Mouse (Mus musculus): ENCODE data around the gene Ltbp1. TPM values are rescaled to one million over a fixed set of nuclear protein-coding genes. Genes with fewer than 3 reads are reported as not detected.
"Not testable (repeated sequence)": the region's sequence is repeated elsewhere in the genome, so short reads cannot be mapped to it uniquely, and the experiment has no call there.

Ltbp1 gene
- total RNA-seq, 2 experiments from 2014 or later, result 24.6 to 29.1 TPM

DNA sequence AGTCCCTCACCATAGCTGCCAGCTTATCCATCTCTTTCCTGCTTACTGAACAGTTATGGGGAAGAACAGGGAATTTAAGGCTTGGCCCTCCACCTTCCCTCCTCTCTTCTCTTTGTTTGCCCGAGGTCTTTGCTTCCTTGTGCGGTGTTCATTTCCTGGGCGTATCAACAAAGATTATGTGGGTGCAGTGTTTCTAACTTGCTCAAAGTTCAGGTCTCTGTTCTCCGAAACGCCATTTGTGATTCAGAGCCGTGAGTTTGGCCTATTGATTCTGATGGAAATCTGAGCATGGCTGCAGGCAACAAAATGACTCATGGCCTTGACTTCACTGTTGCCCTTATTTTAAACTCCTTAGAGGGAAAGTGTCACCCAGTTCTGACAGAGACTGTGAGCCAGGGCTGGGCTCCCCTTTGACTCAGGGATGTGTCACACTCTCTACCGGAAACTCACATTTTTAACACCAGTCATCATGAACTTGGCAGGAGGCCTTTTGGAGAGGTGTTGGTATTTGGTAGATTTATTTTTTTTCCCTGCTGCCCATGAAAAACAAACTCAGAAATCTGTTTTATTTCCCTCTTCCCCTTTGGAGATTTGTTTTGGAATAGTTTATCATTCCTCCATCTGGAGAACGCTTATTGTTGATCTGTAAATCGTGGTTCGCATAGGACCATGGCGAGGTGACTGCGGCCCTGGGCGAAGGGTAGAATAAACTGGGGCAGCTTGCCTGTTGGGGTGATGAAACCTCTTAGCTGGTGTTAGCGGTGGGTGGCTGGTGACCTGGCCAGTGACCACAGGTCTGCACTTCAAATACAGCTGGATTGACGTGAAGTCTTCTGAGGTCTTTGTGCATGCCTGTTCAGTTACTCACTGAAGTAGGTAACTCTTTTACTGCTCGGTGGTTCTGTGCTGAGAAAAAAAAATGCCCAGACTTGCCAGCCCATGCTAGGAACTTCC is 105.2 kb downstream of the Ltbp1 start:
- no peak for DNase-seq

DNA sequence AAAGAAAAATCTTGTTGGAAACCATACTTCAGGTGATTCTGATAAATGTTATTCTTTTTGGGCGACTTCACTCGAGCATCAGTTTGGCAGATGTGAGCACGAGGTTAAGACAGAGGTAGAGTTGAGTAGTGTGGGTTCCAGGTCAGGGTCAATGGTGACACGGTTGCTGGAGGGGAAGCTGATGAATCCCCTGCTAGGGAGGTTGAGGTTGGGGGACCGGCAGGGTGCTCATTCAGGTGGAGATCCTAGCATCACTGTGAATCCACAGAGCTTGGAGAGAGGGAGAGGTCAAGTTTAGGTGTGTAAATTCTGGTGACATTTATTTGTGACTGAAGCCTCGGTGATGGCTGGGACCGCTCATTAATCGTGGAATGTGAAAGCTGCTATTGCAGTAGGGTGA is 110.2 kb downstream of the Ltbp1 start:
- no peak for DNase-seq

DNA sequence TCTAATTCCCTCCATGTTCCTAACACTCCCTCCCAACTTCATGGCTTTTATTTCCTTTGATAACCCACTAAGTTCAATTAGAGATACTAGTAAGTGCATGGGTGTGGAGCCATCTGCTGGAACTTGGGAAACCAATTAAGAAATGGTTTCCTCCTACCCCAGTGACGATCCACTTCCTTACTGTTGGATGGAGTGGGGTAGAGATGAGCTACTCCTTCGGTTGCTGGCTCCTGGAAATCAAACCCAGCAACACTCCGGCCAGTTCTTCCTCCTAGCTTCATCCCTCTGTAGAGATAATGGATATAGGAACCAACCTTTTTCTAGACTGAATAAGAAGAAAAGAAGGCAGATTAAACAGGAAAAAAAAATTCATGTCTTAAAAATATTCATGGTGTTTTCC is 113.5 kb downstream of the Ltbp1 start:
- DNase-seq, result no peak

DNA sequence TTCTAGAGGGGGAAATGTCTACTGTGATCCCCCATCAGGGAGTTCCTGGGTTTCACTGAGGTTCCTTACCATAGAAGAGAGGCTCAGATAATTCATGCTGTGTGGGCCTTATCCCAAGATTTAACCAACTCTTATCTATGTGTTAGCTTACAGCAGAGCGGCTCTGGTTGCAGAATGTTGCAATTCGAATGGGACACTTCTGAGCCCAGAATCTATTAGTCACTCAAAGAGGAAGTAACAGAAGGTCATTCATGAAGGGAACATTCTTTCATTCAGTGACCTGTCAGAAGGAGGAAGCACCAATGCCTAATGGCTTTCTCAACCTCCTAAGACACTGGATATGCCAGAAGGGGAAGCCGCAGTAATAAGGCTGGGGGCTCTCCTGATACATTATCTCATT is 114.1 kb downstream of the Ltbp1 start:
- DNase-seq, result no peak

DNA sequence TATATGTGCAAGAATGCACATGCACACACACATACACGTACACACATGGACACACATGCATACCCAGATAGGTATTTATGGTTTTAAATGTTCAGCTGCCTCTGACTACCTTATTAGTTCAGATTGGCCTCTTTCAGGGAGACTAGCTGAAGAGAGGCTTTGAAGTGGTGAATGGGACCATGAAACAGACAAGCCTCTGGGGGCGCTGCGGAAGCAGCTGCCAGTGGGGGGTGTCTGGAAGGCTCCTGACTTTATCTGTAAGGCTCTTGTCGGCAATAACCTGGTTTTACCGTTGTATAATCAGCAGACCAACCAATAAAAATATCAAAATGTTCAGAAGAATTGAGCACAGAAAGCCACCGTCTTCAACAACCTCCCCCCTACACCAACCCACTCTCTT is 114.7 kb downstream of the Ltbp1 start:
- DNase-seq, result no peak

DNA sequence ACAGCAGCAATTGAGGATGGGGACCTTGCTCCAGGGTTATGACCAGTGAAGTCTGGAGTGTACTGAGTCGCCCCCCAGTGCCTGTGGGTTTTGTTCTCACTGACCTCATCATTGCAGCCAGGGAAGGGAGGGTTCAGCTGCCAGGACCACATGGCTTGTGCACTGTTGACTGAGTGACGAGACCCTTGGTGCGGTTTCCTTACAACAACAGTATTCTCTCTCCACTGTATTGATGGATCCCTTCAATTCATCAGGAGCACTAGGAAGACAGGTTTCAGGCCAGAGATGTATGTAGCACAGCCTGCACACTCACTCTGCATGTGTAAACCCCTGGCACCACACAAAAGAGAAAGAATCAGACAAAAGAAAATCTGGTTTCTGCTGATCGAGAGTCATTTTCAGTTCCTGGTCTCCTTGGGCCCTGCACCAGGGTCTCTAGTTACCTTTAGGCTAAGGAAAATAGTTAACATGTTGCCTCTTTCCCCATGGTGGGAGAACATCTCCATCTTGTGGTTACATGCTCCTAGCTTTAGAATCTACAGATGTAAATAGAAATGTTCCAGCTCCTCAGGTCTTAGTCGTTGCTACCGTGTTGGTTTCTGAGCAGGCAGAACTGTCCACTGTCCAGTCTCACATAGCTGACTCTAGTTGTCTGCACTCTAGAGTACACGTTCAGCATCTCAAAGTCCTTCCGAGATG is 117.4 kb downstream of the Ltbp1 start:
- DNase-seq, result no peak

DNA sequence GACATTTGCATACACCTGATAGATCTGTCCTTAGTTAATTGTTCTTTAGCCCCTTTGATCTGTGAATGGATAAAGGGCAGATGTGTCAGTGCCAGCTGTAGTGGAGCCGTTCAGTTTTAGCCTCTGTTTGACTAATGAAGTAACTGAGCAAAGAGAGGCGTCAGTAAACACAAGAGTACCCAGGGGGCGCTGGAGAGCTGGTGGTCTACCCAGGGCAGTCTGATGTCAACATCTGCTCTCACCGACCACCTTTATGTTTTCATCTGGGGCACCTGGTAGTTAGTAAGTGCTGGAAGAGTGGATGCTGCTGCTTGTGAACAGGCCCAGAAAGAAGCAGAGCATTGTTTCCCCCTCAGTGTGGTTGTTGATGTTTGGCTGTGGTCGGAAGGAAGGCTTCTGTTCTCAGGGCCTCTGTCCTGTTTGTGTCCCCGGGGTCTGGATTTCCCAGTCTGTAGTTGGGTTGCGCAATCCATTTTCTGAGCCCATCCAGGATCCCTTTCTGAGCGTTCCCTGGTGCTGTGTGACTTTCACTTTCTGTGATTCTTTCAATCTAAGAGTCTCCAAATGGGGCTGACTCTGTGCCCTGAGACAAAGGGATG is 123.1 kb downstream of the Ltbp1 start:
- DNase-seq, result peak; percentile 38

DNA sequence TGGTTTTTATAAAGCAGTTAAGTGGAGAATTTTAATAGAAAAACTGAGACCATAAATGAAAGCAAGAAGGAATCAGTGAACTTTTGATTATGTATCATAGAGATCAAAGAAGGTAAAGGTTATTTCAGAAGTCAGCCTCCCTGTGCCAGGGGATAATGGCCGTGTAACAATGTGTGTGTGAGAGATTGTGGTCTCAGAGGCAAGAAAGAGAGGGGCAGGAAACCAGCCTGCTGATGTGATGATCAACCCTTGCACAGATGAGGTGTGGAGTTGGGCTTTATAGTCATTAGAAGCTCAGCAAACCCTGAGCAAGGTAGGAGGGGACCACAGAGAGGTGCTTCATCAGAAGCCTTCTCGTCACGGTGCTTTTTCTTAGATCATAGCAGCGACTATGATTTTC is 128.6 kb downstream of the Ltbp1 start:
- no peak for DNase-seq

DNA sequence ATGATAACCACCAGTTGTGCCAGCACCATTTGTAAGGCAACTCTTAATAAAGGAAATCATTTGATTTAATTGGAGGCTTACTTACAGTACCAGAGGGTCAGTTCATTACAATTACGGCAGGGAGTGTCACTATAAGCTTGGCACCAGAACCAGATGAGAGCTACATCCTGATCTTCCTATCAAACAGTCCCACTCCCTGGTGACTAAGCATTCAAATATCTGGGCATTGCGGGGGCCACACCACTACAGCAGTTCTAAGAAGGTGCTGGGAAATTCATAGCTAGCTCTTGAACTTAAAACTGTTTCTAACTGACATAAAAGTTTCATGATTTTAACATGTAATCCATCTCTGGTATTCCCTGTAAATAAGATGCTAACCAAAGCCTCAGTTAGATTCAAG is 134.4 kb downstream of the Ltbp1 start:
- no peak for DNase-seq

DNA sequence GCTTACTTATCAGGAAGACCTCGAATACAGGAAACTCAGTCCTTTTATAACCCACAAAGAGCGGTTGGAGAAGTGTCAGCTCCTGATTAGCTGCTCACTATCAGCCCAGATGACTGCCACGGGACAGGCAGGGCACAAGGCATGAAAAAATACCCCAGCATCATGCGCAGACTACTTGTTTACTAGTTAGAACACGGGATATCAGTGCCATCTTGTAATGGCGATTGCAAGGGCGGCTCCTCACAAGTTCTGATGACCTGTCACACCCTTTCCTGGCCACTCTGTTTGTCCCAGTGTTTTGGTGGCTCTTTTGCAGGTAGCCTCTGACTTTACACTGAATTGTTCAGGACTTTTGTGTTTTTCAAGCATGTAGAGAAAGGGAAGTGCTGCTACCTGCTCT is 137.5 kb downstream of the Ltbp1 start:
- DNase-seq, result not testable (repeated sequence)

DNA sequence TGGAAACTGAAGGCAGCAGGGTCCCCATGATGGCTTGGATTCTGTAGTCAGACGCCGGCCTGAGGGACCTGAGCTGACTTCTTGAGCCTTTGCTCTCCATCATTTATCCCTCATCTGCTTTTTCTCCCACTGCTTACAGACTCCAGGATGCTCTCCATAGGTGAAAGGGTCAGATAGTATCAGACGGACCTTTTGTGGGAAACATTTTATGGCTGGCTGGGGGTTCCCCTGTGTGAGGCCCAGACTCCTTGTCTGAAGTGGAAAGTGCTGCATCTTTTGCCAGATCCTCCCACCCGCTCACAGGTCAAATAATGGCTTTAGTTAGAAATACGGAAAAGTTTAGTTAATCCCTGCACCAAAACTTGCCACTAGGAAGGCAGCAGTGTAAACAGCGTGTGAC is 138.6 kb downstream of the Ltbp1 start:
- DNase-seq, result no peak

DNA sequence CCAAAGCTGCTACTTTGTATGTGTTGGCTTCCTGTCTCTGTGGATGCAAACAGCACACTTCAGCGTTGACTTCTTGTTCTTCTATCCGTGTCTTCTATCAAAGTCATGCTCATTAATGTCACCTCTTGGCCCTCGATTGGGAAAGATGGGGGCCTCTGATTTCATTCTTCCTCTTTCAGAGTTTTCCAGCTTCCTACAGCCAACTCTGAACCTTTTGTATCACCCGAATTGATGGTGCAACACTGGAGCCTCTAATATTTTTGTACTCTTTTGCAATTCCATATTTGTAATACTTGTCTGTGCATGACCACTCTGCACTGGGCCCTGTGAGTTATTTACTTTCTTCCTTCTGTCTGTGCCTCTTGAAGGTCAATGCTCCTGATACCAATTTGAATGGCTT is 141.8 kb downstream of the Ltbp1 start:
- DNase-seq, result no peak

DNA sequence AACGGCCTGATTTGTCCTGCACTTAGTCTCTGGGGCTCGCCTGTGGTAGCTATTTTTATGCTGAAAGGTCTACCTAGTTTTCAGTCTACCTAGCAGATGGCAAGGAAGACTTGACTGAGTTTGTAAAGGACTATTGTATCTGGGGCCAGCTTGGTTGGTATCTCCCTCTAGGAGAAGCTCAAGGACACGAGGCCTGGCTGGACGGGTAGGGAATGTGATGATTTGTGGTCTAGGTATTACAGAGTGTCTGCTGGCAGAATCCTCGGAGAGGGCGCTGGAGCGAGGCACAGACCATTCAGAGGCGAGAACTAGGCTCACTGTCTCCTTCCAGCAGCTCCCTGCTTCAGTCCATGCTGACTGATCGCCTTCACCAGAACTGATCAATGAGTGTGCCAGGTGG is 146.4 kb downstream of the Ltbp1 start:
- DNase-seq, result no peak

DNA sequence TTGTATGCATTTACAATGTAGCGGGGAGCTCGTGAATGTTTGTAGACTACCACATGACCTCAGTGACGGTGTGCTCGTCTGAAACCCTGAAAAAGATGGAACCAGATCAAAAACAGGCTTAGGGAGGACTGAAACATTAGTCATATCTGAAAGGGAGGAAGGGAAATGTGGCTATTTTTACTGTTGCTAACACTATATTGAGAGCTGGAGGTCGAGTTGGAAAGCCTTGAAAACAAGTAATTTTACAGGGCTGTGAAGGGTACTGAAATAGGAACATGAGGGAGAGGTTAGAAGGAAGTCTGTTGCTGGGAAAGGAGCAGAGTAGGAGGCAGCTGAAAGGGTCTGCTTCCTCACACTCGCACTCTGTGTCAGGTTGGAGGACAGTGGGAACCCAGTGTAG is 147.7 kb downstream of the Ltbp1 start:
- DNase-seq, result no peak

DNA sequence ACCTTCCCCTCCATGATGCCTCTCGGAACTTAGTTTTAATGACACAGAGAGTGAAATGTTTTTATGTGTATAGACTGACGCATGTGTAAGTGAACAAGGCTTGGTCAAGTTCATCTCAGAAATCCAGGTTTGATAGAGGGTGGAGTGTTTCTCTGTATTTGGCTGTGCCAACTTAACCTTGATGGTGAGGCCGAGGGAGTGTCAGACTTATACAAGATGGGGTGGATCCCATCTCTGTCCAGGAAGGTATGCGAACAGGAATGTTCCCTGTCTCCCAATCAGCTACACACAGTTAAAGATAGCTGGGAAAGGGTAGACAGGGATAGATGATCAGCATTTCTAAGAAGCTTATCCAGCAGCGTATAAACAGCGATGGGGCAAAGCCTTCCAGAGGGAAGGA is 153.0 kb downstream of the Ltbp1 start:
- DNase-seq, result no peak

DNA sequence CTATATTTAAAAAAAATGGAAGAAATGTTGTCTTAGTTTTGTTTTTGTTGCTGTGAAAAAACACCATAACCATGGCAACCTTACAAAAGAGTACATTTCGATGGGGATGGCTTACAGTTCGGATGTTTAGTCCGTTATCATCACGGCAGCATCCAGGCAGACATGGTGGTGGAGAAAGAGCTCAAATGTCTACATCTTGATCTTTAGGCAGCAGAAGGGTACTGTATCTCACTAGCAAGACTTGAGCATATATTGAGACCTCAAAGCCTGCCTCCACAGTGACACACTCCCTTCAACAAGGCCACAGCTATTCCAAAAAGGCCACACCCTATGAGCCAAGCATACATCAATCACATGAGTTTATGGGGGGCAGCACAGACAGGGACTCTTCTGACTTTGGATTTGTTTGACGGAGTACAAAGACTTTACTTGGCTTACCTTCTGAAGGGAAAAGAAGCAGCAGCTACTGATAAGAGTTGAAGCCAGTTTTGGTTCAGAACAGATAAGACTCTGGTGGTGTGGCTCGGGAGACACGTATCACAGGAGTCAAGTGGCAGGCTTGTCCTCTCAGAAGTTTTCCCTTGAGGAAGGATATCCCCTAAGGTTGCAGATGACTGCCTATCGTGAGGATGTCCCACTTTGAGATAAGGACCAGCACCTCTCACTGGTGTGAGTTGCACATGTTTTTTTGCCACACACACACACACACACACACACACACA is 153.9 kb downstream of the Ltbp1 start:
- DNase-seq, result no peak

DNA sequence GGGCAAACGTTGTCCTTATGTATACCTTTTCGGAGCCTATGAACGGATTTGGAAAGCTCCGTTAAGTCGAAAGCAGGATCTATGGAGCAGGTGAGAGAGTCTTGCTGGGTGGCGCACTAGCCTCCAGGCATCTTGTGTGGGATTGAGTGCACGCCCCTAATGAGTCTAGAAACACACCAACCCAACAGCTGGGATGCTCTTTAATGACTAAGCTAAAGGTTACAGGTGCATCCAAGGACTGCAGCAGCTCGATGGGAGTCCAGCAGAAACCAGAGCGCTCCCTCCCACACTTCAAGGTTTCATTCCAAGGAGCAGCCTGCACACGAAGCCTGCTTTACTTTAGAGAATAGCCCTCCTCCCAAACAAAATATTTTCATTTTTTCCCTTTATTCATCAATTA is 155.7 kb downstream of the Ltbp1 start:
- DNase-seq, result no peak

DNA sequence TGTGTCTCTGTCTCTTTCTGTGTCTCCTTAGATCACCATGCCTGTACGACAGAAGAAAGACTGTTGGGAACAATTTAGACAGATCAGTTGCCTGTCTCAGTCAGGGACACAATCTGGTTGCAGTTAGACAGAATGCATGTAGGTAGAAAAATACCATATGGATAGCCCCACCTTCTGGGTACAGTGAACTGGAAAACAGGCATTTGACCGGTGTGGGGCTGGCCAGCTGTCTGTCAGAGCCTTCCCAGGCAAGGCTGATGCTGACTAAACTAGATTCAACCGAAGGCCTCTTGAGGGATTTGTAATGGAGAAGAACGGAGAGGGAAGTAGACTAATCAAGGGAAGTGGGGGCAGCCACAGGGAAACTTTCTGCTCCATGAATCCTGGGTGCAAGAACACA is 156.6 kb downstream of the Ltbp1 start:
- DNase-seq, result no peak

DNA sequence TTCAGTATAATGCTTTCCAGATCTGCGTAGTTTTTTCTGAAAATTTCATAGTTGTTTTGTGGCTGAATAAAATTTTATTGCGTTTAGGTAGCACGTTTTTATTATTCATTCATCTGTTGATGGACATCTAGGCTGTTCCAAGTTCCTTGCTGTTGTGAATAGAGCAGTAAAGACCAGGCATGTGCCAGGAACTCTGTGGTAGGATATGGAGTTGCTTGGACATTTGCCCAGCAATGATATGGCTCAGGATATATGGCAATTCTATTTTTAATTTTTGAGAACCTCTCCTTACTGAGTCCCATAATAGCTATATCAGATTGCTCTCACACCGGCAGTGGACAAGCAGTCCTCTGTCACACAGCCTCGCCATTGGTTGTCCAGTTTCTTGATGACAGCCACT is 159.2 kb downstream of the Ltbp1 start:
- DNase-seq, result no peak

DNA sequence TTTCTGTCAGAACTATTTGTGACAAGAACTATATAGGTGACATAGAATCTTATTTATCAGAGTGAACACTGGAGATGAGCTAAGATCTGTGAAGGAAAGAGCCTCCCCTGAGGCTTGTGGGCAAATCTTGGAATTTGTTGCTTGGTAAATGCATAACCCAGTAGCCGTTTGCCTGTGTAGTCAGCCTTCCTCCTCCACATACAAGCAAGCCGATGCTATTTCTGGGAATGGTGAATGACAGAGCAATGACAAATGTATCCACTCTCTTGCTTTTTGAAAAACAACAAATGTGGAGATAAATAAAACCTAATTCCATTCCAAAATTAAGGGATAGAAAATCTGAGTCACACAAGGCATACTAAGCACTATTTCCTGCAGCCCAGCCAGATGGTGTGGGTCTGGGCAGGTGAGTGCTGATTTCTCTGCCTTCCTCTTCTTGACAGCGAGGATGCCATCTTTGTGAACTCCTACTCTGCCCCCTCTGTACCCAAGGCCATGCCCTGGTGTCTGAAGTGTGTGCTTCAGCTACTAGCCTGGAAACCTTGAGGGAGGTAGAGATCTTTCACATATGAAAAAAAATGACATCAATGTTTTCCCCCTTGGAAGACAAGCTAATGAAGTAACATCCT is 163.3 kb downstream of the Ltbp1 start:
- no peak for DNase-seq

DNA sequence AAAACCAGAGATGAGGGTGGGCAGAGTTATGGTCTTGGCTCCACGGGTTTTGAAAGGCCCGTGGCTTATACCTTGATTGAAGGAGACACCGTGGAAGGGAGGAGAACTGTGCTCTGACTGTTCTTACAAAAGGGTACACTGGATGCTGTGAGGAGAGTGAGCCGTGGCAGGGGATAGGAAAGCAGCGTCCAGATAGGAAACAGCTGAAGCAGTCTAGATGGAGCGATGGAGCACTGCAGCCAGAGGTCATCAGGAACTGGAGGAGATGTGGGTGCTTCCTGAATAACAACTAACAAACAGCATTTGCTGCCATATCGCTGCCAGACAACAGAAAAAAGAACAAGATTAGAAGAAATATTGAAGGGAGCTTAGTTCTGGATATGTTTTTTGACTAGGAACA is 166.3 kb downstream of the Ltbp1 start:
- no peak for DNase-seq

DNA sequence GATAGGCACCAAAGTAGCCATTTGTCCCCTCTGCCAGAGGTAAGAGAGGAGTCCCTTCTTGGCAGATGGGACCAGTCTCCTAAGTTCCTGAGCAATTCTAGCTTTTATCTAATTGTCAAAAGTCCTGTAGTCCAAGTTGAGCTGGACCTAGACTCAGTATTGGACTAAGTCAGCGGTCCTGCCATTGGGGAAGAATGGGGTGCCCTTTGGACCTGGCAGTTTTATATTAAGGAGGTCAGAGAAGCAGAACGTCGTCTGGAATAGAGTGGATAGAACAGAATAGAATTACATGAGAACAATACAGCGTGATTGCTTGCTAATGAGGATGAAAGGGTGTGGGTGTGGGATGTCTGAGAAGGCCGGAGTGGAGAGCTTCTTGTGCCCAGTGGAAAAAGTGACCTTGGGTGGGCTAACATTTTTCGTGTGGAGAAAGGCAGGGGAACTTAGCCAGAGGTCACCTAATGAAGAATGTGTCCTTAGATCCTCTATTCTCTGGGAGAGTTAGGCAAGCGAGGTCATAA is 167.4 kb downstream of the Ltbp1 start:
- no peak for DNase-seq

All from gastrocnemius, postnatal 10 days (tissue).